Mouse (Mus musculus): ENCODE data around the gene Prr18. TPM values are rescaled to one million over a fixed set of nuclear protein-coding genes. Genes with fewer than 3 reads are reported as not detected.
A peak's percentile ranks its signal among the peaks of the same experiment; 100 is the strongest.

Gene Prr18
- polyA plus RNA-seq, 1 experiment from 2014 or later = 5.2 TPM

GRCm38 (mm10) chr17:8370634-8371229 lies 33.5 kb downstream of the Prr18 start:
- WGBS = 28% methylated on average over 13 of the region's 13 CpGs
- no peak for ATAC-seq (ENCODE audit: low FRiP score, low read depth)
- peak overlapping the region; percentile 96; the same call in 1 of the 2 replicates for H3K27ac ChIP-seq
- H3K4me3 ChIP-seq = no peak overlapping the region
- H3K4me1 ChIP-seq = peaks cover 50% of the 10 kb centered on the region
- H3K9ac ChIP-seq = 0 out of 2 replicates have a peak overlapping the region, but pooled peaks have one; percentile 0
- no peaks in the 10 kb centered on the region for H3K36me3 ChIP-seq
- peak overlapping the region; percentile 63; the same call in 1 of the 2 replicates for H3K4me2 ChIP-seq (replicated peaks)
- no peaks in the 10 kb centered on the region for H3K27me3 ChIP-seq (replicated peaks)
- H3K9me3 ChIP-seq = no peaks in the 10 kb centered on the region

DNA sequence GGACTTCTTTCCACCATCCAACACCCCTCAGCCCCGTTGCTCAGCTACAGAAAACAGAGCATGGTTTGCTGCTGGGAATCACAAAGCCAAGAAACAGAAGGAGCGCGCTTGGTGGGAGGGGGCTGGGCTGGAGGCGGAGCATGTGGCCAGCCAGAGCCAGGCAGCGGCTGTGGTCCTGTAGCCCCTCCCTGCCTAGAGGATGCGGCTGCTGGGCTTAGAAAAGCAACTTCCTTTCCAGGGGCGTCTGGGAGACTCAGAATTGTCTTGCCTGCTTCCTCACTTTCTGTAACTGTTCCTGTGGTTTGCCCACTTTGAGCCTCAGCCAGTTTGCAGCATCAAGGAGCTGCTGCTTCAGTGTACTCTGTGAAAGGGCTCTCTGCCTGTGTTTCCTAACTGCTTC lies 34.6 kb downstream of the Prr18 start:
- peaks cover 52% of the 10 kb centered on the region for H3K4me1 ChIP-seq
- no peaks in the 10 kb centered on the region for H3K27me3 ChIP-seq (replicated peaks)
- 1% methylated on average over 7 of the region's 7 CpGs for WGBS
- no peaks in the 10 kb centered on the region for H3K9me3 ChIP-seq
- peak overlapping the region; percentile 29 for H3K4me3 ChIP-seq
- peak overlapping the region; percentile 63 for H3K4me2 ChIP-seq (replicated peaks)
- peak overlapping the region; percentile 65 for H3K9ac ChIP-seq
- peak overlapping the region; percentile 96 for H3K27ac ChIP-seq
- no peaks in the 10 kb centered on the region for H3K36me3 ChIP-seq
- ATAC-seq (ENCODE audit: low FRiP score, low read depth) = peak; percentile 82

DNA sequence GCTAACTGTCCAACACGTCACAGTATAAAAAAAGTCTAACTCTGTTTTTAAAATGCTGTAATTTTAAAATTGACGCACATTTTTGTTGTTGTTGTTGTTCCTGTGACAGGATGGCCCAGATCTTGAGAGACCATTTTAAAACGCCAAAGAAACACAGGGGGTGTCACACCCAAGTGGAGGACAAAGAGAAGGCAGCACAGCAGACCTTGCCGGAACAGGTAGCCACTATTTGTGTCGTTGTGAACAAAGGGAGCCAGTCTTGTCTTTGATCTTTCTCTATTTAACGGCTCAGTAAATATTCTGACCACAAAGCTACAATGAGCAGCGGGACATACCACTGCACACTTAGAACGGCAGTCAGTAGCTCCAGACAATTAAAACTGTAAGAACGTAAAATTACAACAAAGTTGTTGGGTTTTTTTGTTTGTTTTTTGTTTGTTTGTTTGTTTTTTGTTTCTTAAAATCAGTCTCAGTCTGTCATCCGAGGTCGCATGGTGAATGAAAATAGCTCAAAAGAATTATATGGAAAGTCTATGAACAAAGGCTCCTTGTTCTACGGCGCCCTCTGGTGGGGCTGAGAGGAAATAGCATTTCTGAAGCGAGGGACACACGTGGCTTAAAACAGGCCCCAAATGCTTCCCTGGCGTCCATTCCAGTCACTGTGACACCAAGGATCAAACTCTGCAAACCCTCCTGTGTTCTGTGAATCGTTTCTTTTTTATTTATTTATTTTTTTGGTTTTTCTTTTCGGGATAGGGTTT lies 35.2 kb downstream of the Prr18 start:
- H3K4me3 ChIP-seq = peak overlapping the region; percentile 29
- ATAC-seq (ENCODE audit: low FRiP score, low read depth) = peak; percentile 36
- 1% methylated on average over 18 of the region's 18 CpGs for WGBS
- no peaks in the 10 kb centered on the region for H3K9me3 ChIP-seq
- no peaks in the 10 kb centered on the region for H3K36me3 ChIP-seq
- H3K9ac ChIP-seq = peak overlapping the region; percentile 65
- H3K4me2 ChIP-seq (replicated peaks) = peak overlapping the region; percentile 63
- peaks cover 46% of the 10 kb centered on the region for H3K4me1 ChIP-seq
- H3K27ac ChIP-seq = peak overlapping the region; percentile 96
- no peaks in the 10 kb centered on the region for H3K27me3 ChIP-seq (replicated peaks)

GRCm38 (mm10) chr17:8377298-8377697 lies 40.0 kb downstream of the Prr18 start:
- no peak overlapping the region for H3K4me2 ChIP-seq (replicated peaks)
- no peak for ATAC-seq (ENCODE audit: low FRiP score, low read depth)

GRCm38 (mm10) chr17:8385441-8385840 lies 48.2 kb downstream of the Prr18 start:
- Histone ChIP-seq H3K27ac (no peak overlapping the region), H3K4me3 (no peak overlapping the region), H3K4me1 (peaks cover 8% of the 10 kb centered on the region), H3K36me3 (no peaks in the 10 kb centered on the region), H3K9ac (no peak overlapping the region), H3K27me3 (replicated peaks) (peaks cover 31% of the 10 kb centered on the region), H3K4me2 (replicated peaks) (no peak overlapping the region), H3K9me3 (no peaks in the 10 kb centered on the region)
- no peak for ATAC-seq (ENCODE audit: low FRiP score, low read depth)
- WGBS = 96% methylated on average over 2 of the region's 2 CpGs

More at GRCm38 (mm10) chr17:8377298-8377697, 40.0 kb downstream of the Prr18 start:
- peaks cover 5% of the 10 kb centered on the region; the same call in 1 of the 2 replicates for H3K4me1 ChIP-seq
- no peak overlapping the region for H3K9ac ChIP-seq
- 56% methylated on average over 5 of the region's 5 CpGs for whole genome bisulfite sequencing
- no peaks in the 10 kb centered on the region for H3K9me3 ChIP-seq
- H3K27me3 ChIP-seq (replicated peaks) = no peaks in the 10 kb centered on the region
- no peak overlapping the region for H3K27ac ChIP-seq
- H3K36me3 ChIP-seq = no peaks in the 10 kb centered on the region
- no peak overlapping the region for H3K4me3 ChIP-seq

GRCm38 (mm10) chr17:8388463-8388862 lies 51.2 kb downstream of the Prr18 start:
- Histone ChIP-seq H3K9ac (no peak overlapping the region), H3K36me3 (no peaks in the 10 kb centered on the region), H3K27ac (no peak overlapping the region), H3K4me1 (peaks cover 8% of the 10 kb centered on the region), H3K9me3 (no peaks in the 10 kb centered on the region), H3K4me3 (no peak overlapping the region), H3K4me2 (replicated peaks) (peak overlapping the region; percentile 48), H3K27me3 (replicated peaks) (peaks cover 47% of the 10 kb centered on the region)
- no peak for ATAC-seq (ENCODE audit: low FRiP score, low read depth)
- WGBS = 2% methylated on average over 13 of the region's 13 CpGs

- Histone ChIP-seq H3K9ac (no peak overlapping the region), H3K36me3 (no peaks in the 10 kb centered on the region), H3K4me3 (peak overlapping the region; percentile 26), H3K4me1 (peaks cover 8% of the 10 kb centered on the region), H3K4me2 (replicated peaks) (peak overlapping the region; percentile 48), H3K27ac (no peak overlapping the region), H3K9me3 (no peaks in the 10 kb centered on the region), H3K27me3 (replicated peaks) (peaks cover 47% of the 10 kb centered on the region)
- no peak for ATAC-seq (ENCODE audit: low FRiP score, low read depth)
- WGBS = 1% methylated on average over 28 of the region's 28 CpGs
Measured at GRCm38 (mm10) chr17:8388990-8389789, 51.9 kb downstream of the Prr18 start.

GRCm38 (mm10) chr17:8389790-8390095 lies 52.5 kb downstream of the Prr18 start:
- Histone ChIP-seq H3K9ac (no peak overlapping the region), H3K27ac (no peak overlapping the region), H3K4me2 (replicated peaks) (peak overlapping the region; percentile 48), H3K4me3 (no peak overlapping the region), H3K27me3 (replicated peaks) (peaks cover 47% of the 10 kb centered on the region), H3K4me1 (peaks cover 8% of the 10 kb centered on the region), H3K9me3 (no peaks in the 10 kb centered on the region), H3K36me3 (no peaks in the 10 kb centered on the region)
- no peak for ATAC-seq (ENCODE audit: low FRiP score, low read depth)
- whole genome bisulfite sequencing = 3% methylated on average over 10 of the region's 10 CpGs

- Histone ChIP-seq H3K9me3 (no peaks in the 10 kb centered on the region), H3K27me3 (replicated peaks) (peaks cover 47% of the 10 kb centered on the region), H3K4me3 (no peak overlapping the region), H3K4me2 (replicated peaks) (no peak overlapping the region), H3K27ac (no peak overlapping the region), H3K36me3 (no peaks in the 10 kb centered on the region), H3K4me1 (peaks cover 8% of the 10 kb centered on the region), H3K9ac (no peak overlapping the region)
- ATAC-seq (ENCODE audit: low FRiP score, low read depth) = no peak
- WGBS = 51% methylated on average over 4 of the region's 4 CpGs
Measured at GRCm38 (mm10) chr17:8390487-8390886, 53.2 kb downstream of the Prr18 start.

Other genes with a start within 250 kb of the Prr18 start
- 0.30 TPM in 1 of 2 replicates, not detected in the other for gene Gm49673, start 189.7 kb upstream of the Prr18 start, polyA plus RNA-seq (2016; fragmentation: Nextera tagmentation; extraction: Ambion mirVana)
- gene Rnaset2a, start 189.4 kb upstream of the Prr18 start, polyA plus RNA-seq (2016; fragmentation: Nextera tagmentation; extraction: Ambion mirVana) = 14.8 and 15.6 TPM in 2 replicates
- 34.5 and 37.2 TPM in 2 replicates for gene Fgfr1op, start 172.0 kb upstream of the Prr18 start, polyA plus RNA-seq (2016; fragmentation: Nextera tagmentation; extraction: Ambion mirVana)
- gene Ccr6, start 101.4 kb upstream of the Prr18 start, polyA plus RNA-seq (2016; fragmentation: Nextera tagmentation; extraction: Ambion mirVana) = not detected in 2 replicates
- gene Mpc1, start 54.6 kb upstream of the Prr18 start, polyA plus RNA-seq (2016; fragmentation: Nextera tagmentation; extraction: Ambion mirVana) = 162 and 168 TPM in 2 replicates
- gene Sft2d1, start 26.4 kb upstream of the Prr18 start, polyA plus RNA-seq (2016; fragmentation: Nextera tagmentation; extraction: Ambion mirVana) = 104 and 109 TPM in 2 replicates
- gene T2, start 18.5 kb downstream of the Prr18 start, polyA plus RNA-seq (2016; fragmentation: Nextera tagmentation; extraction: Ambion mirVana) = 0.41 and 0.44 TPM in 2 replicates
- 1.3 and 2.0 TPM in 2 replicates for gene T, start 97.0 kb downstream of the Prr18 start, polyA plus RNA-seq (2016; fragmentation: Nextera tagmentation; extraction: Ambion mirVana)
- gene Pde10a, start 187.9 kb downstream of the Prr18 start, polyA plus RNA-seq (2016; fragmentation: Nextera tagmentation; extraction: Ambion mirVana) = 11.4 and 15.2 TPM in 2 replicates
- gene Gm17087, start 229.5 kb downstream of the Prr18 start, polyA plus RNA-seq (2016; fragmentation: Nextera tagmentation; extraction: Ambion mirVana) = not detected in 2 replicates

All from neural tube, embryonic 12.5 days (tissue).